Mouse (Mus musculus) MEL (cell line): ENCODE measurements at regions not wholly inside any gene's neighbourhood (a gene's known extent, or its start where the extent isn't known, plus 50 kb on each side); places are given as distances from the start of the nearest gene placed in this dataset.

Experiments
- DNase-seq: peaks from one replicate; pipeline ENCODE4 v3.0.0; 2011; ENCODE audit warnings: low read depth, low spot score
- H3K27ac ChIP-seq: 2 replicates; pipeline ENCODE4 v1.5.1; 2012; ENCODE audit warnings: low read depth, mild to moderate bottlenecking, control low read depth, low read length, moderate library complexity; ENCODE audit not compliant: control insufficient read depth
- H3K27me3 ChIP-seq, 2 experiments: fragments of 150-350 bp in 1 of 2; sonication (generic) in 1 of 2; 2 replicates each; pipeline ENCODE4 v1.6.1; 2012; ENCODE audit warnings: low read length in 2 of 2, mild to moderate bottlenecking in 2 of 2, improper control_type of control experiment in 1 of 2, moderate library complexity in 1 of 2; ENCODE audit not compliant: insufficient read depth in 2 of 2, control insufficient read depth in 1 of 2
- H3K36me3 ChIP-seq, 2 experiments: 2 replicates each; pipeline ENCODE4 v1.6.1; 2012 to 2014; ENCODE audit warnings: low read length in 2 of 2, improper control_type of control experiment in 1 of 2, inconsistent platforms in 1 of 2, mild to moderate bottlenecking in 1 of 2; ENCODE audit not compliant: insufficient read depth in 2 of 2, control insufficient read depth in 1 of 2
- H3K4me1 ChIP-seq, 2 experiments: fragments of 150-350 bp in 1 of 2; sonication (generic) in 1 of 2; 2 replicates each; pipeline ENCODE4 v1.6.1; 2012; ENCODE audit warnings: low read length in 2 of 2, improper control_type of control experiment in 1 of 2, mild to moderate bottlenecking in 1 of 2; ENCODE audit not compliant: insufficient read depth in 2 of 2, control insufficient read depth in 1 of 2
- H3K4me3 ChIP-seq, 2 experiments: fragments of 150-350 bp in 1 of 2; sonication (generic) in 1 of 2; 2 replicates each; pipeline ENCODE4 v1.5.1; 2012; ENCODE audit warnings: low read depth in 2 of 2, low read length in 2 of 2, mild to moderate bottlenecking in 2 of 2, moderate library complexity in 2 of 2, control low read depth in 1 of 2, improper control_type of control experiment in 1 of 2; ENCODE audit not compliant: control insufficient read depth in 1 of 2, insufficient read depth in 1 of 2
- H3K79me2 ChIP-seq: 2 replicates; pipeline ENCODE4 v1.6.1; 2012; ENCODE audit warnings: mild to moderate bottlenecking, low read length, moderate library complexity; ENCODE audit not compliant: control insufficient read depth, poor library complexity, insufficient read depth
- H3K9ac ChIP-seq: 2 replicates; pipeline ENCODE4 v1.6.1; 2012; ENCODE audit warnings: low read depth, mild to moderate bottlenecking, control low read depth, low read length, moderate library complexity; ENCODE audit not compliant: control insufficient read depth, poor library complexity, severe bottlenecking
- H3K9me3 ChIP-seq: fragments of 150-350 bp; sonication (generic); replicated peaks from 2 replicates; pipeline ENCODE4 v1.6.1; 2012; ENCODE audit warnings: mild to moderate bottlenecking, low read length, improper control_type of control experiment, moderate library complexity; ENCODE audit not compliant: insufficient read depth
- CHD2 ChIP-seq: IDR thresholded peaks from 2 replicates; pipeline ENCODE4 v1.6.1; 2011; ENCODE audit warnings: low read length, improper control_type of control experiment
- E2F4 ChIP-seq: IDR thresholded peaks from 2 replicates; pipeline ENCODE4 v1.6.1; 2011; ENCODE audit warnings: low read depth, low read length, improper control_type of control experiment, borderline replicate concordance
- EP300 ChIP-seq, 2 experiments: IDR thresholded peaks; 2 replicates each; pipeline ENCODE4 v1.6.1; 2011; ENCODE audit warnings: improper control_type of control experiment in 2 of 2, low read length in 2 of 2, low read depth in 1 of 2, mild to moderate bottlenecking in 1 of 2
- GABPA ChIP-seq: IDR thresholded peaks from 2 replicates; pipeline ENCODE4 v1.6.1; 2012; ENCODE audit warnings: low read depth, mild to moderate bottlenecking, inconsistent platforms, low read length, improper control_type of control experiment, moderate library complexity
- KAT2A ChIP-seq: conservative IDR thresholded peaks from 2 replicates; pipeline ENCODE4 v1.6.1; 2012; ENCODE audit warnings: low read depth, low read length, improper control_type of control experiment, inconsistent platforms
- MAFK ChIP-seq: IDR thresholded peaks from 2 replicates; pipeline ENCODE4 v1.6.1; 2011; ENCODE audit warnings: low read depth, mild to moderate bottlenecking, low read length, improper control_type of control experiment, borderline replicate concordance
- MXI1 ChIP-seq: IDR thresholded peaks from 2 replicates; pipeline ENCODE4 v1.6.1; 2011; ENCODE audit warnings: mild to moderate bottlenecking, low read depth, low read length, improper control_type of control experiment
- MYC ChIP-seq: IDR thresholded peaks from 2 replicates; pipeline ENCODE4 v1.6.1; 2011; ENCODE audit warnings: low read depth, mild to moderate bottlenecking, low read length, improper control_type of control experiment, moderate library complexity
- NRF1 ChIP-seq: IDR thresholded peaks from 2 replicates; pipeline ENCODE4 v1.6.1; 2014; ENCODE audit warnings: low read depth, mild to moderate bottlenecking, inconsistent platforms, low read length, improper control_type of control experiment, moderate library complexity; ENCODE audit not compliant: poor library complexity, insufficient read depth, severe bottlenecking
- POLR2A ChIP-seq, 2 experiments: IDR thresholded peaks; 2 replicates each; pipeline ENCODE4 v1.6.1; 2011 to 2012; ENCODE audit warnings: low read length in 2 of 2, mild to moderate bottlenecking in 2 of 2, control low read depth in 1 of 2, improper control_type of control experiment in 1 of 2, low read depth in 1 of 2, moderate library complexity in 1 of 2; ENCODE audit not compliant: control insufficient read depth in 1 of 2, insufficient read depth in 1 of 2, poor library complexity in 1 of 2
- POLR2AphosphoS5 ChIP-seq: IDR thresholded peaks from 2 replicates; pipeline ENCODE4 v1.6.1; 2012; ENCODE audit warnings: low read depth, borderline replicate concordance, mild to moderate bottlenecking, inconsistent platforms, low read length, moderate library complexity, mixed read lengths
- RAD21 ChIP-seq: IDR thresholded peaks from 2 replicates; pipeline ENCODE4 v1.6.1; 2011; ENCODE audit warnings: mild to moderate bottlenecking, low read depth, low read length, improper control_type of control experiment
- TBP ChIP-seq: IDR thresholded peaks from 2 replicates; pipeline ENCODE4 v1.8.0; 2011; ENCODE audit warnings: low read depth, low read length, improper control_type of control experiment
- ZC3H11A ChIP-seq: IDR thresholded peaks from 2 replicates; pipeline ENCODE4 v1.6.1; 2012; ENCODE audit warnings: low read depth, mild to moderate bottlenecking, inconsistent platforms, low read length, improper control_type of control experiment
- ZKSCAN1 ChIP-seq: IDR thresholded peaks from 2 replicates; pipeline ENCODE4 v1.6.1; 2012; ENCODE audit warnings: low read depth, mild to moderate bottlenecking, inconsistent platforms, low read length, improper control_type of control experiment, moderate library complexity
- ZMIZ1 ChIP-seq: IDR thresholded peaks from 2 replicates; pipeline ENCODE4 v1.6.1; 2012; ENCODE audit warnings: low read depth, mild to moderate bottlenecking, inconsistent platforms, low read length, improper control_type of control experiment, moderate library complexity
- ZNF384 ChIP-seq: IDR thresholded peaks from 2 replicates; pipeline ENCODE4 v1.6.1; 2012; ENCODE audit warnings: low read depth, mild to moderate bottlenecking, inconsistent platforms, low read length, improper control_type of control experiment

DNA sequence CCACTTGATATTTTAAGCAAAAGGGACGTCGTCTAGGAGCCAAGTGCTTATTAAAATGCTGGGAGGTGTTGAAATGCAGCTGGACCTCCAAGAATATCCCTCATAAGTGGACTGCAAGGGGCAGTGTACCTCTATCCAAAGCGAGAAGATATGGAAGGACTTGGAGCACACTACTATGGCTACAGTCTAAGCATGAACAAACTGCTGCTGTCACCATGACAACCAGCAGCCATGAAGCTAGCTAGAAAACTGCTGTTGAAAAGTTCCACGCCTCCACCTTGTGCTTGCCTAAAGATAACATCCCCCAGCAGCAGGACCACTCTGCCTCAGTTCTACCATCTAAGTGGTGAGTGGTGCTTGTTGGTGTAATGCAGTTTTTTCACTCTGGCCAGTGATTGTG, 115.5 kb downstream of the Mtx3 start:
- Histone ChIP-seq H3K27ac (no peak overlapping the region), H3K4me3 (no peak overlapping the region), H3K9ac (no peak overlapping the region), H3K27me3 (no peaks in the 10 kb centered on the region), H3K79me2 (no peaks in the 10 kb centered on the region), H3K4me1 (peaks cover 2 to 12% of the 10 kb centered on the region in 2 experiments; a peak in 2 of 4 replicates), H3K9me3 (no peaks in the 10 kb centered on the region), H3K36me3 (peaks cover 0 to 13% of the 10 kb centered on the region in 2 experiments; a peak in 2 of 4 replicates)
- TF ChIP-seq ZC3H11A = no peak
- no peak for TF ChIP-seq CHD2
- TF ChIP-seq NRF1 = no peak
- no peak for TF ChIP-seq POLR2AphosphoS5
- no peak for TF ChIP-seq ZKSCAN1
- peak; percentile 46 for DNase-seq

DNA sequence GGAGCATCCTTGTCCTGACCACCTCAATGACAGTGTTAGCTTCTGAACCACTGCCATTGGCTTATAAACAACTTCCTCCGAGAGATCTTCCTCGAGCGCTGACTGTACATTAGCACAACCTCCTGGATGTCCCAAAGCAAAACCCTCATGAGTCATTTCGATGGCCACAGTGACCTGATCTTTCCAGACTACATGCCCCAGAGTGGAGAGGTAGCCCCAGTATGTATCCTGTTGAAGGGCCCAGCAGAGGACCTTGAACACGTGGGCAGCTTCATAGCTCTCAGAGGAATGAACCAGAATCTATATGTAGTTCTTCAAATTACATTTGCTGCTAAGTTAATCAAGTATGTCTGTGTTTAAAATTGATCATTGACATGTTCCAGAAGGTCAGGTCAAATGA, 118.1 kb downstream of the Mtx3 start:
- H3K27me3 ChIP-seq = no peaks in the 10 kb centered on the region
- DNase-seq = no peak
- TF ChIP-seq KAT2A (no peak), EP300 (IDR thresholded peaks at IDR 0.05; ENCODE audit: low read depth in 1 of 2, low read length in 2 of 2) (no peak), ZMIZ1 (no peak), MXI1 (no peak), E2F4 (no peak), MYC (no peak), GABPA (no peak), ZNF384 (no peak), TBP (no peak)
- TF ChIP-seq, all 39 proteins: peak for 0
- Histone ChIP-seq H3K4me3 (no peak overlapping the region), H3K27ac (no peak overlapping the region), H3K79me2 (no peaks in the 10 kb centered on the region), H3K9me3 (no peaks in the 10 kb centered on the region), H3K4me1 (peaks cover 2 to 12% of the 10 kb centered on the region in 2 experiments; a peak in 2 of 4 replicates), H3K9ac (no peak overlapping the region), H3K36me3 (peaks cover 0 to 13% of the 10 kb centered on the region in 2 experiments; a peak in 2 of 4 replicates)

DNA sequence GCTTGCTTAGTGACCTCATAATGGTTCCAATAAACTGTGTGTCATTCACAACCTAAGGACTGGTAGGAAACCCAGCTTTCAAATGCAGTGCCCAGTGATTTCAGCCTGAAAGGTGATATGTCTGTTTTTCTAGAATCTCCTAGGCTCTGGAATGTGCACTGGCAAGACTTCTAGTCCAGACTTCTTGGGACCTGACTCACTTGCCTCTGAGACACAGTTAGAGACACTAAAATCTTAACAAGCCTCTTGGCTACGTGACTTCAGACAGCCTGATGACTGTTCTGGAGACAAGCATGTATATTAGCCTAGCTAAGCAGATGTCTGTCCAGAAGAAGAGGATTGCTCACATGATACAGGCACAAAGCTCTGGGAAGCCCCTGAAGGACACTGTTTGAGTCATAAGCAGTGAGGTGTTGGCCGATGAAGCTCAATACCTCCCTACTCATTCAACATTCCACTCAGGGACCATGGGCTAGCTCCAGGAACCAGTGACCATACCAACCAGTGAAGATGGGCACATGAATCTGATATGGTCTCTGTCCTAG, 118.9 kb downstream of the Mtx3 start:
- TF ChIP-seq POLR2A (IDR thresholded peaks at IDR 0.05; ENCODE audit: control insufficient read depth in 1 of 2, insufficient read depth in 1 of 2, low read depth in 1 of 2, low read length in 2 of 2, poor library complexity in 1 of 2) (no peak), EP300 (IDR thresholded peaks at IDR 0.05; ENCODE audit: low read depth in 1 of 2, low read length in 2 of 2) (no peak), MAFK (no peak), RAD21 (no peak)
- TF ChIP-seq, all 39 proteins: peak for 0
- no peak for DNase-seq

More for the DNA sequence above, 118.9 kb downstream of the Mtx3 start:
- H3K9me3 ChIP-seq = no peaks in the 10 kb centered on the region
- no peak overlapping the region for H3K9ac ChIP-seq
- H3K36me3 ChIP-seq = peaks cover 0 to 13% of the 10 kb centered on the region in 2 experiments; a peak in 2 of 4 replicates
- peak overlapping the region; percentile 84 for H3K27ac ChIP-seq
- no peaks in the 10 kb centered on the region for H3K27me3 ChIP-seq
- H3K4me3 ChIP-seq = no peak overlapping the region
- H3K4me1 ChIP-seq = peaks cover 2 to 12% of the 10 kb centered on the region in 2 experiments; a peak in 2 of 4 replicates
- H3K79me2 ChIP-seq = no peaks in the 10 kb centered on the region
